Mouse (Mus musculus) limb, embryonic 11.5 days (tissue): Measurements from ENCODE around the gene B3galnt1. TPM values are rescaled to one million over a fixed set of nuclear protein-coding genes. Genes with fewer than 3 reads are reported as not detected.

Experiments
- ATAC-seq: fragments of 200-750 bp; cut with Nextera tagmentation; 2 replicates; pipeline ENCODE4 v1.8.0; 2017; ENCODE audit warnings: low read depth; ENCODE audit not compliant: insufficient number of reproducible peaks, low FRiP score, low TSS enrichment
- DNase-seq: peaks from one replicate; pipeline ENCODE4 v3.0.0-alpha.2; 2015; ENCODE audit warnings: low spot score
- H3K27ac ChIP-seq: fragments of 300-500 bp; sonication (generic); replicated peaks from 2 replicates; pipeline ENCODE4 v1.5.1; 2014; ENCODE audit warnings: low read depth, mild to moderate bottlenecking, low read length
- H3K27me3 ChIP-seq: fragments of 300-500 bp; sonication (generic); 2 replicates; pipeline ENCODE4 v1.6.1; 2014; ENCODE audit warnings: mild to moderate bottlenecking, low read length, mixed read lengths; ENCODE audit not compliant: control insufficient read depth, insufficient read depth
- H3K36me3 ChIP-seq: fragments of 300-500 bp; sonication (generic); 2 replicates; pipeline ENCODE4 v1.6.1; 2014; ENCODE audit warnings: mild to moderate bottlenecking, low read length, moderate library complexity, mixed read lengths; ENCODE audit not compliant: control insufficient read depth, insufficient read depth
- H3K4me1 ChIP-seq: fragments of 300-500 bp; sonication (generic); 2 replicates; pipeline ENCODE4 v1.6.1; 2014; ENCODE audit warnings: low read length, mixed read lengths; ENCODE audit not compliant: control insufficient read depth, insufficient read depth
- H3K4me2 ChIP-seq: fragments of 300-500 bp; sonication (generic); 2 replicates; pipeline ENCODE4 v1.6.1; 2014; ENCODE audit warnings: low read depth, mild to moderate bottlenecking, moderate library complexity; ENCODE audit not compliant: severe bottlenecking
- H3K4me3 ChIP-seq: fragments of 300-500 bp; sonication (generic); 2 replicates; pipeline ENCODE4 v1.5.1; 2014; ENCODE audit warnings: low read depth, low read length
- H3K9ac ChIP-seq: fragments of 300-500 bp; sonication (generic); 2 replicates; pipeline ENCODE4 v1.6.1; 2014; ENCODE audit warnings: mild to moderate bottlenecking, low read length
- H3K9me3 ChIP-seq: fragments of 300-500 bp; sonication (generic); 2 replicates; pipeline ENCODE4 v1.6.1; 2016; ENCODE audit warnings: low read length; ENCODE audit not compliant: control insufficient read depth
- WGBS: fragments of 180-500 bp; shearing (Covaris S2); extraction: QIAGEN DNeasy Blood & Tissue Kit; methylation state at CpG from one replicate; pipeline ENCODE4 v1.1.7; 2014; 5-methylcytosine and 5-hydroxymethylcytosine counted together
- polyA plus RNA-seq: library from polyadenylated mRNA; unstranded; fragments of >200 nt; fragmentation: Nextera tagmentation; extraction: Ambion mirVana; gene quantifications from 2 replicates; pipeline ENCODE4 v1.2.1, GENCODE M21; 2014

B3galnt1 gene
- polyA plus RNA-seq, 1 experiment from 2014 or later = 27.4 TPM

- Histone ChIP-seq H3K36me3 (no peaks in the 10 kb centered on the region), H3K9ac (no peak overlapping the region), H3K27ac (0 out of 2 replicates have a peak overlapping the region, but pooled peaks have one; percentile 21), H3K27me3 (no peaks in the 10 kb centered on the region), H3K4me1 (peaks cover 2% of the 10 kb centered on the region; the same call in 1 of the 2 replicates), H3K4me2 (no peak overlapping the region), H3K4me3 (no peak overlapping the region), H3K9me3 (no peaks in the 10 kb centered on the region)
- ATAC-seq = no peak
- 76% methylated on average over 25 of the region's 25 CpGs for WGBS
- no peak for DNase-seq
Observed at GRCm38 (mm10) chr3:69535941-69536647, 62.7 kb downstream of the B3galnt1 start.

GRCm38 (mm10) chr3:69535486-69535885, 63.3 kb downstream of the B3galnt1 start:
- DNase-seq (no peak), ATAC-seq (no peak)
- Histone ChIP-seq H3K36me3 (no peaks in the 10 kb centered on the region), H3K4me3 (no peak overlapping the region), H3K4me2 (no peak overlapping the region), H3K27me3 (no peaks in the 10 kb centered on the region), H3K9me3 (no peaks in the 10 kb centered on the region), H3K27ac (no peak overlapping the region), H3K4me1 (peaks cover 2% of the 10 kb centered on the region; the same call in 1 of the 2 replicates), H3K9ac (no peak overlapping the region)
- WGBS = 94% methylated on average over 10 of the region's 10 CpGs

GRCm38 (mm10) chr3:69532687-69533086, 66.1 kb downstream of the B3galnt1 start:
- Histone ChIP-seq H3K27ac (no peak overlapping the region), H3K4me2 (no peak overlapping the region), H3K36me3 (no peaks in the 10 kb centered on the region), H3K9me3 (no peaks in the 10 kb centered on the region), H3K27me3 (no peaks in the 10 kb centered on the region), H3K4me1 (peaks cover 2% of the 10 kb centered on the region; the same call in 1 of the 2 replicates), H3K4me3 (no peak overlapping the region), H3K9ac (no peak overlapping the region)
- no peak for DNase-seq
- ATAC-seq = no peak
- 84% methylated on average over 4 of the region's 4 CpGs for WGBS

- Histone ChIP-seq H3K36me3 (no peaks in the 10 kb centered on the region), H3K4me1 (no peaks in the 10 kb centered on the region; the same call in 1 of the 2 replicates), H3K4me3 (no peak overlapping the region), H3K27me3 (no peaks in the 10 kb centered on the region), H3K27ac (no peak overlapping the region), H3K4me2 (no peak overlapping the region), H3K9ac (no peak overlapping the region), H3K9me3 (no peaks in the 10 kb centered on the region)
- 85% methylated on average over 9 of the region's 9 CpGs for WGBS
- no peak for DNase-seq
- no peak for ATAC-seq
Observed at GRCm38 (mm10) chr3:69531511-69531910, 67.2 kb downstream of the B3galnt1 start.

GRCm38 (mm10) chr3:69529576-69529975, 69.2 kb downstream of the B3galnt1 start:
- H3K4me2 ChIP-seq = no peak overlapping the region
- no peak for DNase-seq
- no peak overlapping the region for H3K9ac ChIP-seq
- H3K4me1 ChIP-seq = peaks cover 3% of the 10 kb centered on the region
- no peaks in the 10 kb centered on the region for H3K36me3 ChIP-seq
- no peaks in the 10 kb centered on the region for H3K27me3 ChIP-seq
- WGBS = 87% methylated on average over 7 of the region's 7 CpGs
- ATAC-seq = no peak
- no peaks in the 10 kb centered on the region for H3K9me3 ChIP-seq
- H3K4me3 ChIP-seq = no peak overlapping the region
- H3K27ac ChIP-seq = no peak overlapping the region

GRCm38 (mm10) chr3:69527384-69527783, 71.4 kb downstream of the B3galnt1 start:
- Histone ChIP-seq H3K4me2 (no peak overlapping the region), H3K4me3 (no peak overlapping the region), H3K36me3 (no peaks in the 10 kb centered on the region), H3K27me3 (no peaks in the 10 kb centered on the region), H3K4me1 (peaks cover 3% of the 10 kb centered on the region), H3K9me3 (no peaks in the 10 kb centered on the region), H3K27ac (no peak overlapping the region), H3K9ac (no peak overlapping the region)
- no peak for ATAC-seq
- 65% methylated on average over 1 of the region's 1 CpGs for WGBS
- DNase-seq = no peak

GRCm38 (mm10) chr3:69525072-69525529, 73.7 kb downstream of the B3galnt1 start:
- Histone ChIP-seq H3K9ac (no peak overlapping the region), H3K4me1 (peaks cover 6% of the 10 kb centered on the region), H3K4me3 (no peak overlapping the region), H3K4me2 (no peak overlapping the region), H3K27me3 (no peaks in the 10 kb centered on the region), H3K36me3 (no peaks in the 10 kb centered on the region), H3K9me3 (no peaks in the 10 kb centered on the region), H3K27ac (no peak overlapping the region)
- ATAC-seq (no peak), DNase-seq (no peak)
- WGBS = 50% methylated on average over 8 of the region's 8 CpGs

- DNase-seq (no peak), ATAC-seq (no peak)
- no peaks in the 10 kb centered on the region for H3K36me3 ChIP-seq
- H3K27me3 ChIP-seq = no peaks in the 10 kb centered on the region
- no peaks in the 10 kb centered on the region for H3K9me3 ChIP-seq
- H3K9ac ChIP-seq = no peak overlapping the region
- H3K4me2 ChIP-seq = no peak overlapping the region
- peaks cover 12% of the 10 kb centered on the region for H3K4me1 ChIP-seq
- H3K4me3 ChIP-seq = no peak overlapping the region
- WGBS = 86% methylated on average over 8 of the region's 8 CpGs
- no peak overlapping the region; the same call in 1 of the 2 replicates for H3K27ac ChIP-seq
Observed at GRCm38 (mm10) chr3:69524356-69525071, 74.2 kb downstream of the B3galnt1 start.
